Mouse (Mus musculus): ENCODE results near the gene Pno1.

- TF ChIP-seq CTCF (IDR thresholded peaks at IDR 0.05; ENCODE audit: extremely low read depth, insufficient read depth, low read length) (no peak), POLR2A (IDR thresholded peaks at IDR 0.05; ENCODE audit: extremely low read depth, insufficient read depth, low read length) (no peak)
These were observed 8.9 kb downstream of the Pno1 start for GRCm38 (mm10) chr11:17202481-17202880.
